ENCODE assay signal across 23 mouse cellular contexts in the genomic region with DNA sequence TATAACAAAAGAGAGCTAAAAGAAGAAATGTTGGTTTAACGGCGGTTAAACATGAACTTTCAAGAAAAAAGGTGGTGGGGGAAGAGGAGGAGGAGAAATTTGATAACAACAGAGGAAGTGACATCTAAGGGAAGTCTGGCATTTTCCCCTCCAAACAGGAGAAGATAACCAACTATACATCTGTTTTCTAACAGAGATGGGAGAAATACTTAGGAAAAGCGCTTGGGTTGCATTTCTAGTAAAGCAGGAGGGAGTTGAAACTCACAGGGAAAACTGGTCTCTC. TPM values are rescaled to one million over a fixed set of nuclear protein-coding genes. Genes with fewer than 3 reads are reported as not detected.
DNase-seq lines count a peak whose midpoint lies in the region; ATAC-seq and TF ChIP-seq lines count a peak whose summit lies in the region.
"Had no signal": no experiment of that assay in that cellular context is flagged by ENCODE, and none has a peak within 500 bp of the region (broad histone marks: within the 10 kb centered on the region; RNA-seq: fewer than 3 reads in every experiment).

No protein-coding gene starts in this region.

- no peaks in the 10 kb centered on the region for H3K36me3 ChIP-seq in heart, embryonic 10.5 days
- H3K36me3 ChIP-seq in spleen, adult 2 months (ENCODE audit: control insufficient read depth, insufficient read depth, low read length), result no peaks in the 10 kb centered on the region
- H3K36me3 ChIP-seq in liver, embryonic 14.5 days (replicated peaks; ENCODE audit: control insufficient read depth, insufficient read depth, low read depth), result no peaks in the 10 kb centered on the region
- no peaks in the 10 kb centered on the region for H3K36me3 ChIP-seq in stomach, embryonic 15.5 days
- H3K36me3 ChIP-seq: forebrain, embryonic 15.5 days; heart, embryonic 15.5 days; hindbrain, embryonic 15.5 days; intestine, embryonic 15.5 days; limb, embryonic 12.5 days; midbrain, embryonic 12.5 days had no signal

- TF ChIP-seq CTCF in spleen, adult 2 months (IDR thresholded peaks at IDR 0.05; ENCODE audit: extremely low read depth, insufficient read depth, insufficient read length, insufficient replicate concordance), result no peak
- TF ChIP-seq CTCF in liver, embryonic 14.5 days (IDR thresholded peaks at IDR 0.05; ENCODE audit: low read depth), result no peak
- TF ChIP-seq CTCF in cerebellum, adult 2 months (IDR thresholded peaks at IDR 0.05; ENCODE audit: borderline replicate concordance, insufficient read depth, low read depth, low read length), result no peak

- no peak overlapping the region for H3K4me3 ChIP-seq in heart, embryonic 10.5 days
- no peak overlapping the region for H3K4me3 ChIP-seq in spleen, adult 2 months (ENCODE audit: extremely low read depth, insufficient read depth, insufficient read length)
- H3K4me3 ChIP-seq in liver, embryonic 14.5 days (ENCODE audit: insufficient read depth in 1 of 2, low read depth in 2 of 2, low read length in 2 of 2), result no peak overlapping the region
- no peak overlapping the region for H3K4me3 ChIP-seq in stomach, embryonic 15.5 days (replicated peaks)
- H3K4me3 ChIP-seq in cerebellum, adult 2 months (replicated peaks; ENCODE audit: insufficient read depth, low read depth, low read length), result no peak overlapping the region
- H3K4me3 ChIP-seq: forebrain, embryonic 15.5 days; heart, embryonic 15.5 days; hindbrain, embryonic 15.5 days; intestine, embryonic 15.5 days; left cerebral cortex, adult 2 months; limb, embryonic 12.5 days; midbrain, embryonic 12.5 days had no signal

- no peak overlapping the region for H3K9ac ChIP-seq in liver, embryonic 14.5 days (replicated peaks)
- H3K9ac ChIP-seq in stomach, embryonic 15.5 days, result no peak overlapping the region
- H3K9ac ChIP-seq: forebrain, embryonic 15.5 days; heart, embryonic 15.5 days; hindbrain, embryonic 15.5 days; intestine, embryonic 15.5 days; limb, embryonic 12.5 days; lung, embryonic 14.5 days; midbrain, embryonic 12.5 days had no signal

- H3K9me3 ChIP-seq in heart, embryonic 10.5 days, result no peaks in the 10 kb centered on the region
- no peaks in the 10 kb centered on the region for H3K9me3 ChIP-seq in liver, embryonic 14.5 days (ENCODE audit: control insufficient read depth, low read length)
- no peaks in the 10 kb centered on the region for H3K9me3 ChIP-seq in stomach, embryonic 15.5 days
- H3K9me3 ChIP-seq: forebrain, embryonic 15.5 days; heart, embryonic 15.5 days; hindbrain, embryonic 15.5 days; intestine, embryonic 15.5 days; limb, embryonic 12.5 days; midbrain, embryonic 12.5 days had no signal

- 56% methylated on average over 3 of the region's 3 CpGs for WGBS in heart, embryonic 10.5 days
- WGBS in spleen, adult 2 months, result 39% methylated on average over 3 of the region's 3 CpGs
- WGBS in liver, embryonic 14.5 days (ENCODE audit: insufficient replicate concordance), result 33% methylated on average over 3 of the region's 3 CpGs
- WGBS in stomach, embryonic 15.5 days, result 38% methylated on average over 3 of the region's 3 CpGs
- WGBS in cerebellum, adult 2 months, result 87% methylated on average over 3 of the region's 3 CpGs

- peak overlapping the region; percentile 49; the same call in 1 of the 2 replicates for H3K27ac ChIP-seq in heart, embryonic 10.5 days
- peak overlapping the region; percentile 12; the same call in 1 of the 2 replicates for H3K27ac ChIP-seq in spleen, adult 2 months (ENCODE audit: insufficient read depth, low read length)
- no peak overlapping the region for H3K27ac ChIP-seq in liver, embryonic 14.5 days
- H3K27ac ChIP-seq in stomach, embryonic 15.5 days, result no peak overlapping the region
- no peak overlapping the region for H3K27ac ChIP-seq in cerebellum, adult 2 months (ENCODE audit: insufficient read depth, low read length)
- H3K27ac ChIP-seq: forebrain, embryonic 15.5 days; heart, embryonic 15.5 days; hindbrain, embryonic 15.5 days; intestine, embryonic 15.5 days; left cerebral cortex, adult 2 months; limb, embryonic 12.5 days; midbrain, embryonic 12.5 days had no signal

- peaks cover 34% of the 10 kb centered on the region for H3K4me1 ChIP-seq in heart, embryonic 10.5 days
- H3K4me1 ChIP-seq in spleen, adult 2 months (ENCODE audit: control insufficient read depth, insufficient read depth, insufficient read length), result peaks cover 18% of the 10 kb centered on the region
- H3K4me1 ChIP-seq in liver, embryonic 14.5 days (replicated peaks; ENCODE audit: control insufficient read depth in 2 of 2, insufficient read depth in 2 of 2, low read length in 1 of 2), result peaks cover 21 to 48% of the 10 kb centered on the region in 2 experiments
- H3K4me1 ChIP-seq in stomach, embryonic 15.5 days, result peaks cover 7% of the 10 kb centered on the region; the same call in 1 of the 2 replicates
- H3K4me1 ChIP-seq in cerebellum, adult 2 months (ENCODE audit: control insufficient read depth, insufficient read depth, low read length), result no peaks in the 10 kb centered on the region; the same call in none of the 2 replicates
- H3K4me1 ChIP-seq: intestine, embryonic 15.5 days had no signal

- DNase-seq in heart, embryonic 10.5 days (ENCODE audit: low spot score), result no peak
- no peak for DNase-seq in heart, postnatal 4 days
- DNase-seq in spleen, adult 2 months (ENCODE audit: low read depth in 1 of 2, low spot score in 2 of 2), result no peak
- no peak for DNase-seq in spleen, postnatal 14 days (ENCODE audit: low spot score in 2 of 2)
- DNase-seq in liver, embryonic 14.5 days (ENCODE audit: low read depth in 3 of 3, low spot score in 3 of 3), result no peak
- no peak for DNase-seq in left cerebral cortex, adult 8-10 months (ENCODE audit: low spot score in 2 of 2)
- DNase-seq in cerebellum, adult 2 months, result no peak
- DNase-seq: adrenal gland, postnatal 14 days; cerebellum, adult 9-11 months; kidney, adult 8-10 months; kidney, postnatal 10 days; lung, embryonic 14.5 days had no signal

- H3K4me2 ChIP-seq in liver, embryonic 14.5 days (ENCODE audit: low read depth), result peak overlapping the region; percentile 36
- H3K4me2 ChIP-seq in stomach, embryonic 15.5 days, result peak overlapping the region; percentile 32; the same call in 1 of the 2 replicates
- H3K4me2 ChIP-seq: forebrain, embryonic 15.5 days; heart, embryonic 15.5 days; hindbrain, embryonic 15.5 days; intestine, embryonic 15.5 days; limb, embryonic 12.5 days; lung, embryonic 14.5 days; midbrain, embryonic 12.5 days had no signal

- no peaks in the 10 kb centered on the region for H3K27me3 ChIP-seq in heart, embryonic 10.5 days (ENCODE audit: insufficient read depth, poor library complexity, severe bottlenecking)
- no peaks in the 10 kb centered on the region for H3K27me3 ChIP-seq in spleen, adult 2 months (ENCODE audit: control insufficient read depth, insufficient read depth, low read length)
- H3K27me3 ChIP-seq in liver, embryonic 14.5 days (ENCODE audit: control insufficient read depth, insufficient read depth, low read length), result no peaks in the 10 kb centered on the region
- no peaks in the 10 kb centered on the region for H3K27me3 ChIP-seq in stomach, embryonic 15.5 days (replicated peaks)
- no peaks in the 10 kb centered on the region for H3K27me3 ChIP-seq in cerebellum, adult 2 months (ENCODE audit: control insufficient read depth, insufficient read depth, low read length)
- H3K27me3 ChIP-seq: forebrain, embryonic 15.5 days; heart, embryonic 15.5 days; hindbrain, embryonic 15.5 days; intestine, embryonic 15.5 days; limb, embryonic 12.5 days; midbrain, embryonic 12.5 days had no signal

- no peak for TF ChIP-seq POLR2A in spleen, adult 2 months (IDR thresholded peaks at IDR 0.05; ENCODE audit: low read depth, low read length)
- no peak for TF ChIP-seq POLR2A in cerebellum, adult 2 months (IDR thresholded peaks at IDR 0.05; ENCODE audit: borderline replicate concordance, insufficient read depth, low read length)

- no peak for TF ChIP-seq EP300 in liver, embryonic 14.5 days (IDR thresholded peaks at IDR 0.05; ENCODE audit: low read depth)

- no peak for ATAC-seq in liver, embryonic 14.5 days (ENCODE audit: insufficient read depth)
- ATAC-seq in stomach, embryonic 15.5 days (ENCODE audit: insufficient read depth, low FRiP score, low read depth), result no peak
- ATAC-seq: forebrain, embryonic 15.5 days; intestine, embryonic 15.5 days had no signal

RNA-seq across cellular contexts. Expression of a gene that starts 5.2 kb away (rescaled TPM):
- polyA plus RNA-seq in heart, embryonic 10.5 days (2016; fragmentation: Nextera tagmentation; extraction: Ambion mirVana), result 10.9 and 16.0 TPM in 2 replicates
- 10 to 100 TPM; 41.2 to 41.6 TPM for total RNA-seq in heart, postnatal 4 days (2021)
- polyA plus RNA-seq in spleen, adult 2 months (2012; rRNA removed), result 9.6 and 10.2 TPM in 2 replicates
- polyA plus RNA-seq in liver, embryonic 14.5 days (2012; rRNA removed), result 3.7 and 4.8 TPM in 2 replicates
- 6.6 and 8.2 TPM in 2 replicates for polyA plus RNA-seq in liver, embryonic 14.5 days (2014; fragmentation: Nextera tagmentation; extraction: Ambion mirVana)
- polyA plus RNA-seq in stomach, embryonic 15.5 days (2015; fragmentation: Nextera tagmentation; extraction: Ambion mirVana), result 8.9 and 9.5 TPM in 2 replicates
- 10 to 100 TPM; 51.3 to 62.1 (median 55.1) TPM for total RNA-seq in left cerebral cortex, adult 8-10 months (2022)
- polyA plus RNA-seq in cerebellum, adult 2 months (2012; rRNA removed), result 19.1 and 20.6 TPM in 2 replicates

RNA-seq across cellular contexts. Expression of a gene that starts 22.5 kb away (rescaled TPM):
- polyA plus RNA-seq in heart, embryonic 10.5 days (2016; fragmentation: Nextera tagmentation; extraction: Ambion mirVana), result 0.67 TPM in 1 of 2 replicates, not detected in the other
- under 1 TPM; 0.81 to 0.90 TPM for total RNA-seq in heart, postnatal 4 days (2021)
- polyA plus RNA-seq in spleen, adult 2 months (2012; rRNA removed), result 0.44 and 1.2 TPM in 2 replicates
- polyA plus RNA-seq in liver, embryonic 14.5 days (2012; rRNA removed), result 0.26 and 0.54 TPM in 2 replicates
- 0.38 and 0.47 TPM in 2 replicates for polyA plus RNA-seq in liver, embryonic 14.5 days (2014; fragmentation: Nextera tagmentation; extraction: Ambion mirVana)
- 1.1 TPM in 2 replicates for polyA plus RNA-seq in stomach, embryonic 15.5 days (2015; fragmentation: Nextera tagmentation; extraction: Ambion mirVana)
- total RNA-seq in left cerebral cortex, adult 8-10 months (2022), result under 1 TPM in 3 of 4 experiments, not detected in 1; 0.46 to 0.87 (median 0.48) TPM
- polyA plus RNA-seq in cerebellum, adult 2 months (2012; rRNA removed), result 0.93 and 1.2 TPM in 2 replicates
- total RNA-seq: common myeloid progenitor, adult 5-6 weeks; hematopoietic stem cell, adult 5-6 weeks had no signal
- polyA plus RNA-seq: lung, embryonic 14.5 days; midbrain, embryonic 12.5 days had no signal

RNA-seq across cellular contexts. Expression of a gene that starts 23.0 kb away (rescaled TPM):
- 28.9 and 37.9 TPM in 2 replicates for polyA plus RNA-seq in heart, embryonic 10.5 days (2016; fragmentation: Nextera tagmentation; extraction: Ambion mirVana)
- total RNA-seq in heart, postnatal 4 days (2021), result 10 to 100 TPM; 14.3 to 16.3 TPM
- polyA plus RNA-seq in spleen, adult 2 months (2012; rRNA removed), result 11.0 and 15.0 TPM in 2 replicates
- polyA plus RNA-seq in liver, embryonic 14.5 days (2012; rRNA removed), result 9.5 and 13.6 TPM in 2 replicates
- 19.1 and 20.4 TPM in 2 replicates for polyA plus RNA-seq in liver, embryonic 14.5 days (2014; fragmentation: Nextera tagmentation; extraction: Ambion mirVana)
- 47.1 and 47.3 TPM in 2 replicates for polyA plus RNA-seq in stomach, embryonic 15.5 days (2015; fragmentation: Nextera tagmentation; extraction: Ambion mirVana)
- 10 to 100 TPM; 17.1 to 23.1 (median 19.1) TPM for total RNA-seq in left cerebral cortex, adult 8-10 months (2022)
- polyA plus RNA-seq in cerebellum, adult 2 months (2012; rRNA removed), result 32.4 and 33.4 TPM in 2 replicates

RNA-seq across cellular contexts. Expression of a gene that starts 50.4 kb away (rescaled TPM):
- polyA plus RNA-seq in heart, embryonic 10.5 days (2016; fragmentation: Nextera tagmentation; extraction: Ambion mirVana), result not detected in 2 replicates
- total RNA-seq in heart, postnatal 4 days (2021), result not detected
- polyA plus RNA-seq in spleen, adult 2 months (2012; rRNA removed), result 1.5 and 2.5 TPM in 2 replicates
- 0.03 and 0.05 TPM in 2 replicates for polyA plus RNA-seq in liver, embryonic 14.5 days (2012; rRNA removed)
- polyA plus RNA-seq in liver, embryonic 14.5 days (2014; fragmentation: Nextera tagmentation; extraction: Ambion mirVana), result not detected in 2 replicates
- 0.17 TPM in 1 of 2 replicates, not detected in the other for polyA plus RNA-seq in stomach, embryonic 15.5 days (2015; fragmentation: Nextera tagmentation; extraction: Ambion mirVana)
- total RNA-seq in left cerebral cortex, adult 8-10 months (2022), result 1 to 10 TPM in 3 of 4 experiments, under 1 TPM in 1; 0.46 to 1.3 (median 1.1) TPM
- polyA plus RNA-seq in cerebellum, adult 2 months (2012; rRNA removed), result 1.6 and 1.9 TPM in 2 replicates
- total RNA-seq: adrenal gland, postnatal 14 days; common myeloid progenitor, adult 5-6 weeks; gastrocnemius, adult 8-10 months; hematopoietic stem cell, adult 5-6 weeks had no signal
- polyA plus RNA-seq: heart, embryonic 15.5 days; limb, embryonic 12.5 days; lung, embryonic 14.5 days had no signal

Comparison
In these comparisons a context has a peak if more than half of its experiments do, and no peak if none do; other contexts are left out.
1. H3K27ac ChIP-seq: peak in heart, embryonic 10.5 days (single experiment) and spleen, adult 2 months (single experiment); none in liver, embryonic 14.5 days (single experiment), stomach, embryonic 15.5 days (single experiment) and cerebellum, adult 2 months (single experiment).